Comparison of ENCODE assay signal across 9 mouse cellular contexts in genomic region chr14:48507376-48507775, GRCm38 (mm10).
DNase-seq lines count a peak whose midpoint lies in the region; TF ChIP-seq lines count a peak whose summit lies in the region.
"Had no signal": no experiment of that assay in that cellular context is flagged by ENCODE, and none has a peak within 500 bp of the region (broad histone marks: within the 10 kb centered on the region; RNA-seq: fewer than 3 reads in every experiment).

No protein-coding gene starts in this region.

- peak; percentile 71 for DNase-seq in heart, adult 11 months
- no peak for DNase-seq in heart, adult 18-20 months
- peak; percentile 27 to 56 for DNase-seq in kidney, postnatal 25 days
- no peak for DNase-seq in kidney, postnatal 14 days
- peak; percentile 24 for DNase-seq in adipocyte (ENCODE audit: low spot score)
- DNase-seq in brain, embryonic 14.5 days (ENCODE audit: low read depth) = peak; percentile 55
- no peak for DNase-seq in Muller cell, postnatal 12 days (ENCODE audit: inconsistent ontology term)
- DNase-seq: heart, postnatal 4 days; right cerebral cortex, postnatal 25 days had no signal

- no peak for TF ChIP-seq POLR2A in brain, embryonic 14.5 days (IDR thresholded peaks at IDR 0.05; ENCODE audit: borderline replicate concordance, extremely low read depth, insufficient read depth, insufficient read length, poor library complexity, severe bottlenecking)

- no peak for TF ChIP-seq CTCF in brain, embryonic 14.5 days (IDR thresholded peaks at IDR 0.05; ENCODE audit: borderline replicate concordance, extremely low read depth, insufficient read depth, insufficient read length)

Comparison
In these comparisons a context has a peak if more than half of its experiments do, and no peak if none do; other contexts are left out.
1. DNase-seq: peak in heart, adult 11 months (single experiment), kidney, postnatal 25 days (2 of 2), adipocyte (single experiment) and brain, embryonic 14.5 days (single experiment); none in heart, adult 18-20 months (0 of 2), kidney, postnatal 14 days (single experiment) and Muller cell, postnatal 12 days (single experiment).